Mouse (Mus musculus): Measurements from ENCODE around the gene Mfsd11.
A peak's percentile ranks its signal among the peaks of the same experiment; 100 is the strongest.

Mfsd11 gene

GRCm38 (mm10) chr11:116852291-116852890 is at the start of gene Mfsd11:
Gene Mfsd11 (plus strand): TSS chr11:116852440.
- peak; percentile 37; the same call in 1 of the 2 replicates for ATAC-seq (ENCODE audit: insufficient number of reproducible peaks, low FRiP score, low TSS enrichment)

- ATAC-seq (ENCODE audit: insufficient number of reproducible peaks, low FRiP score, low TSS enrichment), result no peak
These were observed 49.5 kb upstream of the Mfsd11 start for GRCm38 (mm10) chr11:116802709-116803108.

DNA sequence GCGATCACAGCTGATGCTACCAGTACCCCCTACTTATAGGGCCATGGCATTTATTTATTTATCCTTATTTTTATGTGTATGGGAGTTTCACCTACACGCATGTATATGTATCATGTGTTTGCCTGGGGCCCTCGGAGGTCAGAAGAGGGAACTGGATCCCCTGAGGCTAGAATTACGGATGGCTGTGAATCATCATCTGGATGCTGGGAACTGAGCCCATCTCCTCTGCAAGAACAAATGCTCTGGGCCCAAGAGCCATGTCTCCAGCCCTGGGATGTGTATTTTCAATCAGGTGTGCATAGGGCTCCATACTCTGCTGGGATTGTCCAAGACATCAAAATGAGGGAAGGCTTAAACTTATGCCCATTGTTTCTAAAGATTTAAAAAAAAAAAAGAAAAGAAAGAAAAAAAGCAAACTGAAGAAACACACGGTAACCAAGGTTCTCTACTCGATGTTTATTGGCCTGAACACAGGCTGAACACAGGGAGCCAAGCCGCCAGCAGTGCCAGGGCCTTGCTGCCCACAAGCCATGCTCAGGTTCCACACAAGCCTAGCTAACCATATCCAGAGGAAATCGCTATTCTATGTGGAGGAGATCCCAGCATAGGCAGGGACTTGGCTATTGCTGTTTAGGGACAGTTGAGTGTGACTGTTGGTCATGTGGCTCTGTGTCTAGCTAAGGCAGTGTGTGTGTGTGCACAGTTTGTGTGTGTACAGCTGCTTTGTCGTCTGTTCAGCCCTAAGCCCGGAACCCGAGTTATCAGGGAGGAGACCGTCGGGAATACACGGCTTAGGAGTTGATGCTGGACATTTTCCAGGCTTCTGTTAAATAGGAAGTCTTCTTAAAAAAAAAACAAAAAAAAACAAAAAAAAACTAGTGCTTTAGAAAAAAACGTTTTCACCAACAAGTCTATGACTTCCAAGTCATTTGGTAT is 45.8 kb upstream of the Mfsd11 start:
- ATAC-seq (ENCODE audit: insufficient number of reproducible peaks, low FRiP score, low TSS enrichment), result no peak

DNA sequence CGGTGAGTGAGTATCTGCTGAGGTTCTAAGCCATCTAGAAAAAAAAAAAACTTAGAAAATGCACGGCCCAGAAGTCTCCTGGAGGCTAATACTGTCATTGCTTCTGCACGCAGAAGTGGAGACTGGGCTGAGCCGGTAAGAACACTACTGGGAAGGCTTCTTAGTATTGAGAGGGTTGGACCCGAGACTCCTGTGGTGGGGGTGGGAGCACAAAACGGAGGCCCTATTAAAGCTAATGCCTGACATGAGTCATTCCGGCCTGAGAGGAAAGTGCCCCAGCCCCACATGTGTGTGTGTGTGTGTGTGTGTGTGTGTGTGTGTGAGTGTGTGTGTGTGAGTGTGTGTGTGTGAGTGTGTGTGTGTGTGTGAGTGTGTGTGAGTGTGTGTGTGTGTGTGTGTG is 45.1 kb upstream of the Mfsd11 start:
- no peak for ATAC-seq (ENCODE audit: insufficient number of reproducible peaks, low FRiP score, low TSS enrichment)

DNA sequence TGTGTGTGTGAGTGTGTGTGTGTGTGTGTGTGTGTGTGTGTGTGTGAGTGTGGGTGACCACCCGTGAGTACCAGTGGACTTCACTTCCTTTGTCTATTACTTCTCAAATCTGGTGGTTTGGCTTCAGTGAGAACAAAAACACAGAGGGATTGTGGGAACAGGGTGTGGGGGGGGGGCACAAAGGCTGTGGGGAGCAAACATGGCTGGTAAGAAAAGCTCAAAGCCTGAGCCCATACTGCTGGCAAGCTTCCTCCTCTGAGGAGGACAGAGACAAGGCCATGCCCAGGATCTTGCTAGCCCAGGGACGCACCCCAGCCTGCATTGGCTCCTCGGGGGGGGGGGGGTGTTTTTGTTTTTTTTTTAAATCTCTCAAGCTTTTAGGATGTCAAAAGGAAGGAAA is 44.7 kb upstream of the Mfsd11 start:
- ATAC-seq (ENCODE audit: insufficient number of reproducible peaks, low FRiP score, low TSS enrichment), result no peak

GRCm38 (mm10) chr11:116807938-116808606 is 44.2 kb upstream of the Mfsd11 start:
- peak; percentile 57; the same call in 1 of the 2 replicates for ATAC-seq (ENCODE audit: insufficient number of reproducible peaks, low FRiP score, low TSS enrichment)

DNA sequence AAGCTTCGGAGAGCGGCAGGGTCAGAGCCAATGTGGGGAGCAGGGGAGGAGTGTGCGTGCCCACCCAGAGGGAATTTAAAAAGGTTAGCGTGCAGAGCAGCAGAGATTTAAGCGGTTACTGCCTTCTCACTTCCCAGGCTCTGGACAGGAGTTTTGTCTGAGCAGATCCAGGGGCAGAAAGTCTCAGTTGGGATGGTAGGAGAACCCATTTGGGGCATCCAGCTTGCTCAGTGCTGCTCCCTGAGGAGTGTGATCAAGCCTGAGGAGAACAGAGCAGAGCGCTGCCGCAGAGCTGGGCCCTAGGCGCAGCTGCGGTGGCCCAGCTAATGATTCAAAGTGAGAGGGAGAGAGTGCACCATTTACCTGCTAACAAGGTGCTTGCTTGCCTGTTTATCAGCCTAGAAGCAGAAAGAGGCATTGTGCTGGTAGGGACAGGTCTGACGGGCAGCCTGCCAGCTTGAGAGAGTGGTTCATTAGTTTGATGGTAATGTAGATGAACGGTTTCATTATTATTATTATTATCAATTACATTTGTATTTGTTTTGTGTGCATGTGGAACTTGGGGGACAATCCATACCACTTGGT is 43.3 kb upstream of the Mfsd11 start:
- no peak for ATAC-seq (ENCODE audit: insufficient number of reproducible peaks, low FRiP score, low TSS enrichment)

DNA sequence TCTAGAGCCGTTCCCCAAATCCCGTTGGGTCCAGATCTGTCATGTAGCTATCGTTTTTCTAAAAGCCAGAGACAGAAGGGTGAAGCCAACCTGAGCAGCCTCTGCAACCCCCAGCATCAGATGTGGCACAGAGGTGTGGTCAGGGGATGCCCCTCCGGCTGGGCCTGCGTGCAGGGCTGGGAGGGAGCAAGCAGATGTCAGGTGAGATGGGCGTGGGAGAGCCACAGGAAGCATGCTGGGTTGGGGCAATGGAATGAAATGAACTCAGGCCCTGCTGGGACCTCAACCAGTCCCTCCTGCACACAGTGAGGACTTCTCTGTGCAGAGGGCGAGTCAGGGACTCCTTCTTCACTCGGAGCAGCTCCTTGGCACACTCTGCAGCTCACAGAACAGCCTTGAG is 42.7 kb upstream of the Mfsd11 start:
- ATAC-seq (ENCODE audit: insufficient number of reproducible peaks, low FRiP score, low TSS enrichment), result no peak

- no peak for ATAC-seq (ENCODE audit: insufficient number of reproducible peaks, low FRiP score, low TSS enrichment)
These were observed 41.7 kb upstream of the Mfsd11 start for GRCm38 (mm10) chr11:116810528-116810927.

- peak; percentile 87 for ATAC-seq (ENCODE audit: insufficient number of reproducible peaks, low FRiP score, low TSS enrichment)
These were observed 41.0 kb upstream of the Mfsd11 start for GRCm38 (mm10) chr11:116810983-116811901.

- no peak for ATAC-seq (ENCODE audit: insufficient number of reproducible peaks, low FRiP score, low TSS enrichment)
These were observed 39.3 kb upstream of the Mfsd11 start for GRCm38 (mm10) chr11:116812793-116813529.

- no peak for ATAC-seq (ENCODE audit: insufficient number of reproducible peaks, low FRiP score, low TSS enrichment)
These were observed 38.6 kb upstream of the Mfsd11 start for GRCm38 (mm10) chr11:116813610-116814009.

GRCm38 (mm10) chr11:116814076-116814883 is 38.0 kb upstream of the Mfsd11 start:
- no peak for ATAC-seq (ENCODE audit: insufficient number of reproducible peaks, low FRiP score, low TSS enrichment)

GRCm38 (mm10) chr11:116814884-116815415 is 37.3 kb upstream of the Mfsd11 start:
- ATAC-seq (ENCODE audit: insufficient number of reproducible peaks, low FRiP score, low TSS enrichment), result no peak

DNA sequence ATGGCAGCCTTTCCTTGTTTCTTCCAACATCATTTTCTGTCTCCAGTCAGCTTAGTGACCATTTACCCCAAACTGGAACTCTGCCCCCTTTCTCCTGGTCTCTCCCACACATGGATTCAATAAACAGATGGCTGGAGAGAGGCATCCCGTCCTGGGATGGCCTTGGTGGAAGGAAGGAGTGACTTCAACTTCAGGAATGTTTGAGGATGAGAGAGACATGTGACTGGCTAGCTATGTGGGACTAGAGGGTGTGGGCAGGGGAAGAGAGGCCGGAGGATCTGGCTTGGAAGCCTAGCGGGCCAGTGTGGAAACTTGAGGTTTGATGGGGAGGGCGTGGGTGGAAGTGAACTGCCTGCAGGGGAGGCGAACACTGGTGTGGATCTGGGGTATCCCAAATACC is 35.5 kb upstream of the Mfsd11 start:
- ATAC-seq (ENCODE audit: insufficient number of reproducible peaks, low FRiP score, low TSS enrichment), result no peak

DNA sequence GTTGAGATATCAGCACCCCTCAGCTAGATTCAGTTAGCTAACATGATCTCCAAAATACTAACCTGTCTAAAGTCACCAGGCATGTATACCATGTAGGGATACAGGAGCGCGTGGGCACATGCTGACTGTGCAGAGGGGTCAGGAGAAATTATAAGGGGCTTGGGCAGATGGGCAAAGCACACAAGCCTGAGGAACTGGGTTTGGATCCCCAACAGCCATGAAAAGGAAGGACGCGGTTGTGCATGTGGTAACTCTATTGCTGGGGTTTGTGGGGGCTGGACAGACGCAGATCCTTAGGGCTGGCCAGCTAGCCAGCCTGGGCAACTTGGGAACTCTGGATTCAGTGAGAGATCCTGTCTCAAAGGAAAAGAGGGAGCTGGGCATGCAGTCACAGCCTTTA is 34.7 kb upstream of the Mfsd11 start:
- ATAC-seq (ENCODE audit: insufficient number of reproducible peaks, low FRiP score, low TSS enrichment), result no peak

- no peak for ATAC-seq (ENCODE audit: insufficient number of reproducible peaks, low FRiP score, low TSS enrichment)
These were observed 33.5 kb upstream of the Mfsd11 start for GRCm38 (mm10) chr11:116818722-116819121.
